ENCODE assay signal across 11 mouse cellular contexts in genomic region chr4:136824935-136825552, GRCm38 (mm10). TPM values are rescaled to one million over a fixed set of nuclear protein-coding genes. Genes with fewer than 3 reads are reported as not detected.
DNase-seq lines count a peak whose midpoint lies in the region; ATAC-seq and TF ChIP-seq lines count a peak whose summit lies in the region.
"Had no signal": no experiment of that assay in that cellular context is flagged by ENCODE, and none has a peak within 500 bp of the region (broad histone marks: within the 10 kb centered on the region; RNA-seq: fewer than 3 reads in every experiment).

No protein-coding gene starts in this region.

- 32% methylated on average over 18 of the region's 18 CpGs for WGBS in lung, embryonic 14.5 days
- WGBS in cerebellum, adult 2 months: 10% methylated on average over 18 of the region's 18 CpGs
- WGBS in midbrain, embryonic 14.5 days: 30% methylated on average over 18 of the region's 18 CpGs

- H3K27ac ChIP-seq in lung, embryonic 14.5 days (ENCODE audit: low read depth): 0 out of 2 replicates have a peak overlapping the region, but pooled peaks have one; percentile 15
- H3K27ac ChIP-seq in cerebellum, adult 2 months (ENCODE audit: insufficient read depth, low read length): peak overlapping the region; percentile 85
- H3K27ac ChIP-seq in midbrain, embryonic 14.5 days (replicated peaks; ENCODE audit: low read depth, low read length): peak overlapping the region; percentile 37; the same call in 1 of the 2 replicates
- H3K27ac ChIP-seq: left cerebral cortex, adult 2 months; liver, embryonic 13.5 days had no signal

- H3K4me2 ChIP-seq in lung, embryonic 14.5 days: no peak overlapping the region
- no peak overlapping the region for H3K4me2 ChIP-seq in midbrain, embryonic 14.5 days (ENCODE audit: low read length)
- H3K4me2 ChIP-seq: liver, embryonic 13.5 days had no signal

- no peaks in the 10 kb centered on the region for H3K9me3 ChIP-seq in lung, embryonic 14.5 days (ENCODE audit: low read depth, low read length)
- H3K9me3 ChIP-seq in midbrain, embryonic 14.5 days (ENCODE audit: control insufficient read depth, low read length): no peaks in the 10 kb centered on the region
- H3K9me3 ChIP-seq: liver, embryonic 13.5 days had no signal

- TF ChIP-seq CTCF in lung, embryonic 14.5 days (IDR thresholded peaks at IDR 0.05; ENCODE audit: low read depth): no peak
- TF ChIP-seq CTCF in cerebellum, adult 2 months (IDR thresholded peaks at IDR 0.05; ENCODE audit: borderline replicate concordance, insufficient read depth, low read depth, low read length): peak; percentile 8; the same call in 1 of the 2 replicates

- no peaks in the 10 kb centered on the region for H3K36me3 ChIP-seq in lung, embryonic 14.5 days (ENCODE audit: insufficient read depth)
- peaks cover 12% of the 10 kb centered on the region; the same call in 1 of the 2 replicates for H3K36me3 ChIP-seq in midbrain, embryonic 14.5 days (ENCODE audit: control insufficient read depth, insufficient read depth, low read length)
- H3K36me3 ChIP-seq: liver, embryonic 13.5 days had no signal

- H3K4me1 ChIP-seq in lung, embryonic 14.5 days (ENCODE audit: insufficient read depth): peaks cover 27% of the 10 kb centered on the region
- H3K4me1 ChIP-seq in cerebellum, adult 2 months (ENCODE audit: control insufficient read depth, insufficient read depth, low read length): peaks cover 82% of the 10 kb centered on the region
- peaks cover 59% of the 10 kb centered on the region for H3K4me1 ChIP-seq in midbrain, embryonic 14.5 days (ENCODE audit: control insufficient read depth, insufficient read depth, low read length)
- H3K4me1 ChIP-seq: liver, embryonic 13.5 days had no signal

- no peak overlapping the region for H3K4me3 ChIP-seq in lung, embryonic 14.5 days (ENCODE audit: low read depth, low read length)
- peak overlapping the region; percentile 3 for H3K4me3 ChIP-seq in cerebellum, adult 2 months (replicated peaks; ENCODE audit: insufficient read depth, low read depth, low read length)
- H3K4me3 ChIP-seq in midbrain, embryonic 14.5 days (replicated peaks; ENCODE audit: low read depth, low read length): no peak overlapping the region
- H3K4me3 ChIP-seq: left cerebral cortex, adult 2 months; liver, embryonic 13.5 days had no signal

- 0 out of 2 replicates have a peak, but pooled peaks cover 4% of the 10 kb centered on the region for H3K27me3 ChIP-seq in lung, embryonic 14.5 days (ENCODE audit: insufficient read depth, low read length)
- H3K27me3 ChIP-seq in cerebellum, adult 2 months (ENCODE audit: control insufficient read depth, insufficient read depth, low read length): no peaks in the 10 kb centered on the region
- H3K27me3 ChIP-seq in midbrain, embryonic 14.5 days (ENCODE audit: control insufficient read depth, insufficient read depth, low read length): no peaks in the 10 kb centered on the region

- no peak for TF ChIP-seq POLR2A in cerebellum, adult 2 months (IDR thresholded peaks at IDR 0.05; ENCODE audit: borderline replicate concordance, insufficient read depth, low read length)

- ATAC-seq in lung, embryonic 14.5 days (ENCODE audit: insufficient read depth): peak; percentile 16; the same call in 1 of the 2 replicates
- no peak for ATAC-seq in midbrain, embryonic 14.5 days (ENCODE audit: low FRiP score, low TSS enrichment)
- ATAC-seq in frontal cortex, adult (ENCODE audit: low TSS enrichment): no peak

- no peak overlapping the region for H3K9ac ChIP-seq in lung, embryonic 14.5 days
- H3K9ac ChIP-seq in midbrain, embryonic 14.5 days (replicated peaks; ENCODE audit: low read length): 0 out of 2 replicates have a peak overlapping the region, but pooled peaks have one; percentile 6
- H3K9ac ChIP-seq: liver, embryonic 13.5 days had no signal

- peak; percentile 87 for DNase-seq in lung, embryonic 14.5 days
- DNase-seq in lung, postnatal 25 days (ENCODE audit: low spot score): no peak
- DNase-seq in cerebellum, adult 2 months: peak; percentile 91 to 92
- DNase-seq in cerebellum, postnatal 36 days: peak; percentile 89 to 92
- peak; percentile 61 for DNase-seq in midbrain, embryonic 14.5 days
- DNase-seq in ovary, postnatal 10 days (ENCODE audit: low spot score): no peak
- DNase-seq: kidney, postnatal 36 days; liver, embryonic 13.5 days; thymus, adult 2 months had no signal

RNA-seq across cellular contexts. Expression of gene Ephb2, which starts 10.7 kb away (rescaled TPM):
- polyA plus RNA-seq in lung, embryonic 14.5 days (2014; fragmentation: Nextera tagmentation; extraction: Ambion mirVana): 7.9 and 8.5 TPM in 2 replicates
- 29.1 and 35.4 TPM in 2 replicates for polyA plus RNA-seq in cerebellum, adult 2 months (2012; rRNA removed)
- 27.6 and 32.8 TPM in 2 replicates for polyA plus RNA-seq in midbrain, embryonic 14.5 days (2014; fragmentation: Nextera tagmentation; extraction: Ambion mirVana)

Comparison
In these comparisons a context has a peak if more than half of its experiments do, and no peak if none do; other contexts are left out.
1. DNase-seq: peak in lung, embryonic 14.5 days (single experiment), cerebellum, adult 2 months (2 of 2), cerebellum, postnatal 36 days (2 of 2) and midbrain, embryonic 14.5 days (single experiment); none in lung, postnatal 25 days (single experiment) and ovary, postnatal 10 days (single experiment).
2. H3K27ac ChIP-seq: peak in every context shown above with its lines; median percentile 85 in cerebellum, adult 2 months; 37 in midbrain, embryonic 14.5 days; 15 in lung, embryonic 14.5 days.